Mouse (Mus musculus): ENCODE measurements around the gene Gzmd. TPM values are rescaled to one million over a fixed set of nuclear protein-coding genes. Genes with fewer than 3 reads are reported as not detected.
A peak's percentile ranks its signal among the peaks of the same experiment; 100 is the strongest.
"Not testable (repeated sequence)": the region's sequence is repeated elsewhere in the genome, so short reads cannot be mapped to it uniquely, and the experiment has no call there.

Gene Gzmd
- total RNA-seq (2021), result not detected

- intact Hi-C loops (cut with DNase I); DNase-seq (ENCODE audit: extremely low spot score in 1 of 2, low spot score in 2 of 2): not testable (repeated sequence)
Observed at GRCm38 (mm10) chr14:56132508-56132907, at the start of gene Gzmd. Gene Gzmd, minus strand, starts transcription at chr14:56132608.

- intact Hi-C loops (cut with DNase I), result not testable (repeated sequence)
Observed at GRCm38 (mm10) chr14:56177651-56178050, 45.2 kb upstream of the Gzmd start.

DNA sequence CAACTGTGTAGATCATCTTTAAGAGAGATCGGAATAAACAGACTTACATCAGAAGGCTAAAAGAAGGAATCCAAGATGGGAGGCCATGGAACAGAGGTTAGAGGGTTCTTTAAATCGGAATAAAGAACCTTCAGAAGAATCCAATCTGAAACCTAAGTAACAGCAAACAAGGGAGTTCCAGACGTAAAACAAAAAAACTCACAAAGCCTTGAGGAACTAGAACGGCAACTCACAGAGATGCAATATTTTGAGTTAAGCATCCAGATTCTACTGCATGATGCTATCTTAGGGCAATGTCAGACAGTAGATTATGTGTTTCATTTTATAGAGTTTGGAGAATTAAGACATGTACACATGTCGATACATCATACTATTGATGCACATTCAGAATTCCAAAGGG, 42.1 kb upstream of the Gzmd start, which contains the start of gene Gzmn:
Gene Gzmn, minus strand, starts transcription at position 101 of the 400 bp plus-strand sequence.
- intact Hi-C loops (cut with DNase I), result no loop called here
- no peak for DNase-seq (ENCODE audit: extremely low spot score in 1 of 2, low spot score in 2 of 2)

More at GRCm38 (mm10) chr14:56177651-56178050, 45.2 kb upstream of the Gzmd start:
- DNase-seq (ENCODE audit: extremely low spot score in 1 of 2, low spot score in 2 of 2), result peak in 1 of 2 experiments; percentile 52

- intact Hi-C loops (cut with DNase I), result no loop called here
Observed at GRCm38 (mm10) chr14:56173396-56173795, 41.0 kb upstream of the Gzmd start.

GRCm38 (mm10) chr14:56172744-56173143, 40.3 kb upstream of the Gzmd start:
- intact Hi-C loops (cut with DNase I), result no loop called here
- DNase-seq (ENCODE audit: extremely low spot score in 1 of 2, low spot score in 2 of 2), result no peak

More at GRCm38 (mm10) chr14:56173396-56173795, 41.0 kb upstream of the Gzmd start:
- DNase-seq (ENCODE audit: extremely low spot score in 1 of 2, low spot score in 2 of 2), result no peak

DNA sequence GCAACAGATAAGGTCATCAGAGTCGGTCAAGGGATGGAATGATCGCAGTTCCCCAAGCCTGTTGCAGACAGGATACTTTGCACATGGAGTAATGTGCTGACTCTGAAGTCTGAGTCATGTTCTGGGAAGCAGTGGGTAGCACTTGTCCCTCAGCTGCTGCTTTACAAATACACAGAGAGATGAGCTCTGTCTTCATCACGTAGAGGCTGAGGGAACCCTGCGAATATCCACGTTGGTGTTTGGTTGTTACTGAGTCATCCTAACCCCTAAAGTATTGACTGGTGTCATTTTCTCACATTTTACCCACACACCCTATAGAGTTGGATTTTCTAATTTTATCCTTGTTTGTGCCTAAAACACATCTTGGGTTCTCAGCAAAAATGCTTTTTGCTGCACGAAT, 35.6 kb upstream of the Gzmd start:
- no peak for DNase-seq (ENCODE audit: extremely low spot score in 1 of 2, low spot score in 2 of 2)
- intact Hi-C loops (cut with DNase I), result no loop called here

- intact Hi-C loops (cut with DNase I), result no loop called here
- DNase-seq (ENCODE audit: extremely low spot score in 1 of 2, low spot score in 2 of 2), result no peak
Observed at GRCm38 (mm10) chr14:56162109-56162508, 29.7 kb upstream of the Gzmd start.

GRCm38 (mm10) chr14:56159479-56159878, 27.1 kb upstream of the Gzmd start, which contains the start of gene Gzmg:
Gene Gzmg, minus strand, starts transcription at chr14:56159579.
- intact Hi-C loops (cut with DNase I); DNase-seq (ENCODE audit: extremely low spot score in 1 of 2, low spot score in 2 of 2): not testable (repeated sequence)

GRCm38 (mm10) chr14:56155340-56155739, 22.9 kb upstream of the Gzmd start:
- intact Hi-C loops (cut with DNase I), result no loop called here
- DNase-seq (ENCODE audit: extremely low spot score in 1 of 2, low spot score in 2 of 2), result no peak

DNA sequence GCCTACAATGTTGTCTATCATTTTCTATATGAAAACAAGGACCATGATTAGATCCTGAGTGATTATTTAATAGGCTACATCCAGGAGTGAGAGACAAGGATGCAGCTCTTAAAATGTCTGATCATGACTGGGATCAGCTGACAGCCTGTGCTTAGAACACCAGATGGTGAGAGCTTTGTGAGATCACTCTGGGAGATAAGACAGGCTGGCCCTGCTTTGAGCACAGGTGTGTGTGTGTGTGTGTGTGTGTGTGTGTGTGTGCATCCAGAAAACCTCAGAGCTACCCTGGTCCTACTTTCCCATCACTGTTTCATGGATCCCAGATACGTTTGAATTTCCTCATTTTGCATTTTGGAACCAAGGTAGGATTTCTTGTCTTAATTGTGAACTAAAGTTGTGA, 1.3 kb upstream of the Gzmd start:
- intact Hi-C loops (cut with DNase I); DNase-seq (ENCODE audit: extremely low spot score in 1 of 2, low spot score in 2 of 2): not testable (repeated sequence)

DNA sequence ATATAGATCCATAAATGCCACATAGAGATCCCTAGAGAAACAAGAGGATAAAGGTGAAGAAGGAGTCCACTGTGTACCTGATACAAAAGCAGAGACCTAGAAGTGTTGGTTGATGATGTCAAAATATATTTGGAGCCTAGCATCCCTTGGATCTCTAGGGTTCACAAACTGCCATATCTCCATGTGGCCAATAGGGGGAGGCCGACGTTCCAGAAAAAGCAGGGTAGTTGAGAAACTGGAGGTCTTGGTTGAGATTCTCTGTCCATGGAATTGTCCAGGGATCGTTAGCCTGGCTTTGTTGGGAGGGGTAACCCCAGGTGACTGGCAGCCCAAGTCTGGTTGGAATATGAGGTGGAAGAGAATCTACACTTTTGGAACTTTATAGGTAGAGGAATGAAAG, 4.1 kb downstream of the Gzmd start:
- intact Hi-C loops (cut with DNase I), result no loop called here
- no peak for DNase-seq (ENCODE audit: extremely low spot score in 1 of 2, low spot score in 2 of 2)

GRCm38 (mm10) chr14:56123516-56123915, 8.9 kb downstream of the Gzmd start:
- intact Hi-C loops (cut with DNase I), result no loop called here
- no peak for DNase-seq (ENCODE audit: extremely low spot score in 1 of 2, low spot score in 2 of 2)

DNA sequence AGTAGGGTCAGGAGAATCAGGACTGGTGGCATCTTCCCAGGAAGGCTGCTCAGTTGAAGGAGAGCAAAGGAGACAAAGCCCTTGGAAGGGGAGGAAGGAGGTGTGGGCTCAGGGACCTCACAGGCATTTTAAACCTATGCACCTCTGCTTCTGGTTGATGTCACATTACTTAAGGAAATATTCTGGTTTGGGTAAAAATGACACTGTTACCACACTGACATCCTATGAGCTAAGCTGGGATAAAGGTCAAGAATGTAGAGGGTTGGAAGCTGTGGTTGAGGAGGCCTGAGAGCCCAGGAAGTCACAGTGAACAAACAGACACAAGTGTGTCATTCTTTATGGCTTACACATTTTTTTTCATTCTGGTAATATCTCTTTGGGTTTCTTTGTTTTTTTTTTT, 11.9 kb downstream of the Gzmd start, which contains the start of gene Gzme:
Gene Gzme, minus strand, starts transcription at position 101 of the 400 bp plus-strand sequence.
- intact Hi-C loops (cut with DNase I), result no loop called here
- DNase-seq (ENCODE audit: extremely low spot score in 1 of 2, low spot score in 2 of 2), result no peak

DNA sequence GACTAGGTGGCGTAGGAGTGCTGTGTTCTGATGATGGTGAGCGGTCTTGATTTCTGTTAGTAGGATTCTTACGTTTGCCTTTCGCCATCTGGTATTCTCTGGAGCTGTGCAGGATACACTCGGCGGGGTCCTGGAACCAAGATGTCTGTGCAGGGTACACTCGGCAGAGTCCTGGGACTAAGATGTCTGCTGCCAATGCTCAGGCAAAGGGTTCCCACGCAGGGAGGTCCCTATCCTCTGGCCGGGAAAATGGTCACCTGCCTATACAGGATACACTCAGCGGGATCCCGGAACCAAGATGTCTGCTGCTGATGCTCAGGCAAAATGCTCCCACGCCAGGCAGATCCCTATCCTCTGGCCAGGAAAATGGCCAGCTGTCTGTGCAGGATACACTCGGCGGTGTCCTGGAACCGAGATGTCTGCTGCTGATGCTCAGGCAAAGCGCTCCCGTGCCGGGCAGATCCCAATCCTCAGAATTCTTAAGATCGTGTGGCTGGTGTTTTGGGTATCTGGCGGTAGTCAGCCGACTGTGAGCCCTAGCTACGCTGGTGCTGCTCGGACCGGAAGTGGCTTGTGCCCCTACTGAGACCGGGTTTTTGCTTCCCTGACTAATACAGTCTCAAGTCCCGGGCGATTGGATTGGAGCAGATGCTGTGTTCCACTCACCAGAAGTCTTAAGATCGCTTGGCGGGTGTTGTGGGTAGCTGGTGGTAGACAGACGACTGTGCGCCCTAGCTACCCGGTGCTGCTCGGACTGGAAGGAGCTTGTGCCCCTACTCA, 16.7 kb downstream of the Gzmd start:
- intact Hi-C loops (cut with DNase I), result not testable (repeated sequence)

DNA sequence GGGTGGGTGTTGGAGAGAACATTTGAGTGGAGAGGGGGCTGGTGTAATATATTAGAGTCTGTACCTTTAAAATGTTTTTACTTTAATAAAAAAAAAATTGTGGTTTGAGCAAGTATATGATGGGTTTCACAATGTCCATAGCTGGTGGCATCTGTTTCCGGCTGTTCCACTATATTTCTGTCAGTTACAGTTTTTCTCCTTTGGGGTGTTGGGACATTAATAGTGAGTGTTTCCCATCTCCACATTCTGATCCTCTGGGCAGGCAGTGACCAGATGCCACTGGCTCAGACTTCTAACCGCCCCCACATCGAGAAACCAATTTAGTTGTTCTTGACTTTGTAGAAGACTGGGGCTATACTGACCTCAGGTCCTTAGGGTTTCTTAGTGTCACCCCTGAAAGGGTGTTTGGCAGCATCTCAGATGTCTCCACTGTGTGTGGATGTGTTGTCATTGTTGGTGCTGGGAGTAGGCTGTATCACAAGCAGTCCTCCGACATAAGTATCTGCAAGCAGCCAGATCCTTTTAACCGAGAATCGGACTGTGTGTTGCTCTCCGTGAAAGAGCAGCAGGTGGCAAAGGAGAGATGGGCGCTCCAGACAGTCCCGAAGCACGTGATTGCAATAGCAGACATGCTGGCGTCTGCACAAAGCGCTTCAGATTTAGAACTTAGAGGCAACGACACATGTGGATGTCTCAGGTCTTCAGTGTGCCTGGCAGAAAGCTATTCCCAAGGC, 26.8 kb downstream of the Gzmd start:
- DNase-seq (ENCODE audit: extremely low spot score in 1 of 2, low spot score in 2 of 2), result no peak
- intact Hi-C loops (cut with DNase I), result no loop called here

More for the DNA sequence above, 16.7 kb downstream of the Gzmd start:
- DNase-seq (ENCODE audit: extremely low spot score in 1 of 2, low spot score in 2 of 2), result not testable (repeated sequence)

GRCm38 (mm10) chr14:56105016-56105415, 27.4 kb downstream of the Gzmd start:
- no peak for DNase-seq (ENCODE audit: extremely low spot score in 1 of 2, low spot score in 2 of 2)
- intact Hi-C loops (cut with DNase I), result no loop called here

DNA sequence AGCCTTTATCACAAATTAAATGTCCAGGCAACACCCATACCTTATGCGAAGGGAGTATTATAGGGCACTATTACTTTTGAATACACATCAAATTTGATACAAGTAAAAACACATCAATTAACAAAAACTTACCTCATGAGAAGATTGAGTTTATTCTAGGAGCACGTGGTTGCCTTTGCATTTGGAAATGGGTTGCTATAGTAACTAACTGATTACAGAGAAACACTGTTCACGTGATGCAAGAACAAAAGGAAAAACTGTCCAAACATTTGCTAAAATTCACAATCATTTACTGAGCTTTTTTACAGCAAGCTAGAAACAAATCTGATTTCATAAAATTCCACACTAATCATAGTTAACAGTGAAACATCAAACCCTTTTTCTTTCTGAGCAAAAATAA, 29.0 kb downstream of the Gzmd start:
- DNase-seq (ENCODE audit: extremely low spot score in 1 of 2, low spot score in 2 of 2), result no peak
- intact Hi-C loops (cut with DNase I), result no loop called here

GRCm38 (mm10) chr14:56102386-56102785, 30.0 kb downstream of the Gzmd start, which contains the start of gene Ctsg:
Gene Ctsg, minus strand, starts transcription at chr14:56102574.
- DNase-seq (ENCODE audit: extremely low spot score in 1 of 2, low spot score in 2 of 2), result no peak
- intact Hi-C loops (cut with DNase I), result no loop called here

DNA sequence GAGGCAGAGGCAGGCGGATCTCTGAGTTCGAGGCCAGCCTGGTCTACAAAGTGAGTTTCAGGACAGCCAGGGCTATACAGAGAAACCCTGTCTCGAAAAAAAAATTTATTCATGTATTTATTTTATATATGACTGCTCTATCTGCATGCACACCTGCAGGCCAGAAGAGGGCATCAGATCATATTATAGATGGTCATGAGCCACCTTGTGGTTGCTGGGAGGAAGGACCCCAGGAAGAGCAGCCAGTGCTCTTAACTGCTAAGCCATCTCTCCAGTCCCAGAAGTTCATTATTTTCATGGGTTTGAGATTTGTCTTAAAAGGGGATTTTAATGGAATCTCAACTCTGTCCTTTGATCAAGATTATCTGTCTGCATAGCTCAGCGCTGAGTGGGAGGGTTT, 33.5 kb downstream of the Gzmd start:
- intact Hi-C loops (cut with DNase I), result no loop called here
- no peak for DNase-seq (ENCODE audit: extremely low spot score in 1 of 2, low spot score in 2 of 2)

DNA sequence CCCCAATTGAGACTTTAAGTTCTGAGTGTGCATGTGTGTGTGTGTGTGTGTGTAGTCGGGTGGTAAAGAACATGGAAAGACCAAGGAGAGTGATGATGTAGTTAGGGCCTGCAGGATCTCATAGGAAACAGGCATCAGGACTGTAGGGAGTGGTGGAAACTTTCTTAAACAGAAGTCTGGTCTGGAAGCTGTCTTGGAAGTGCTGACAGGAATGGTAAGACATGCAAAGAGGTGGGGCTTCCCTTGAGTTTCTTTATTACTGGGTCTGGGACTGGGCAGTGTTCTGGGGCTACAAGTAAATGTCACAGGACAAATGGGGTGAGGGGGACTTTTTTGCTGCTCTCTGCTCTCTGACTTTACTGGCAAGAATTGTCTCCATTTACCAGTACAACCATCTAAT, 34.8 kb downstream of the Gzmd start:
- intact Hi-C loops (cut with DNase I), result no loop called here
- no peak for DNase-seq (ENCODE audit: extremely low spot score in 1 of 2, low spot score in 2 of 2)

All from left cerebral cortex, postnatal 10 days (tissue).